Mouse (Mus musculus) heart, embryonic 16.5 days (tissue): ENCODE measurements around the gene Bach2. TPM values are rescaled to one million over a fixed set of nuclear protein-coding genes. Genes with fewer than 3 reads are reported as not detected.
A peak's percentile ranks its signal among the peaks of the same experiment; 100 is the strongest.

Experiments used
- ATAC-seq: fragments of 200-750 bp; cut with Nextera tagmentation; replicated peaks from 2 replicates; pipeline ENCODE4 v1.8.0; 2017; ENCODE audit warnings: moderate number of reproducible peaks; ENCODE audit not compliant: insufficient read depth, low FRiP score; ENCODE audit errors: extremely low read depth
- H3K27ac ChIP-seq: fragments of 300-500 bp; sonication (generic); 2 replicates; pipeline ENCODE4 v1.5.1; 2014; ENCODE audit warnings: mild to moderate bottlenecking, low read length, control low read depth, moderate library complexity
- H3K27me3 ChIP-seq: fragments of 300-500 bp; sonication (generic); 2 replicates; pipeline ENCODE4 v1.6.1; 2014; ENCODE audit warnings: low read length, mixed read lengths; ENCODE audit not compliant: control insufficient read depth, insufficient read depth
- H3K36me3 ChIP-seq: fragments of 300-500 bp; sonication (generic); 2 replicates; pipeline ENCODE4 v1.6.1; 2014; ENCODE audit not compliant: control insufficient read depth, insufficient read depth
- H3K4me1 ChIP-seq: fragments of 300-500 bp; sonication (generic); 2 replicates; pipeline ENCODE4 v1.6.1; 2014; ENCODE audit warnings: low read length, mixed read lengths; ENCODE audit not compliant: control insufficient read depth, insufficient read depth
- H3K4me2 ChIP-seq: fragments of 300-500 bp; sonication (generic); 2 replicates; pipeline ENCODE4 v1.6.1; 2014; ENCODE audit warnings: low read depth, mild to moderate bottlenecking, control low read depth, low read length
- H3K4me3 ChIP-seq: fragments of 300-500 bp; sonication (generic); 2 replicates; pipeline ENCODE4 v1.5.1; 2014; ENCODE audit warnings: mild to moderate bottlenecking, control low read depth, low read length
- H3K9ac ChIP-seq: fragments of 300-500 bp; sonication (generic); 2 replicates; pipeline ENCODE4 v1.6.1; 2014; ENCODE audit warnings: low read length, control low read depth
- H3K9me3 ChIP-seq: fragments of 300-500 bp; sonication (generic); replicated peaks from 2 replicates; pipeline ENCODE4 v1.6.1; 2016; ENCODE audit warnings: low read length; ENCODE audit not compliant: control insufficient read depth
- WGBS: fragments of 180-500 bp; shearing (Covaris S2); extraction: QIAGEN DNeasy Blood & Tissue Kit; methylation state at CpG from one replicate; pipeline ENCODE4 v1.1.7; 2014; 5-methylcytosine and 5-hydroxymethylcytosine counted together
- polyA plus RNA-seq: library from polyadenylated mRNA; unstranded; fragments of >200 nt; fragmentation: Nextera tagmentation; extraction: Ambion mirVana; gene quantifications from 2 replicates; pipeline ENCODE4 v1.2.1, GENCODE M21; 2015

Gene Bach2
- polyA plus RNA-seq, 1 experiment from 2014 or later: 5.0 TPM

DNA sequence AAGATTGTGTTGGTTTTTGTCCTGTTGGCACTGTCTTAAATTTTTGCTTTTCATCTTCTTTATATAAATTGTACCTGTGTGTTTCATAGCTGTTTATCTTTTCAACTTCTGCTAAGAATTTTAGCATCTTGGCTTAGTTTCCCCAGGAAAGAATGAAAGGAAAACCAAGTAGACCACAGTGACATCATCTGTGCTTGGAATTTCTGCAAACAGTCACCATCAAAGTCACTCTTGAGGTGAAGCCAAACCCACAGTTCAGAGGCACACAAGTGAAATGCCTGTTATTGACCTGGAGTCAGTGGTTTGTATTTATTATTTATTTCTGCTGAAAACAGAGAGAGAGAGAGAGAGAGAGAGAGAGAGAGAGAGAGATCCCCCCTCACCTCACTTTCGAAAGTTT is 95.5 kb downstream of the Bach2 start:
- Histone ChIP-seq H3K27me3 (no peaks in the 10 kb centered on the region), H3K27ac (no peak overlapping the region), H3K9me3 (no peaks in the 10 kb centered on the region), H3K4me3 (no peak overlapping the region), H3K4me2 (no peak overlapping the region), H3K36me3 (no peaks in the 10 kb centered on the region), H3K9ac (no peak overlapping the region), H3K4me1 (peaks cover 48% of the 10 kb centered on the region)
- 91% methylated on average over 1 of the region's 1 CpGs for WGBS
- no peak for ATAC-seq

DNA sequence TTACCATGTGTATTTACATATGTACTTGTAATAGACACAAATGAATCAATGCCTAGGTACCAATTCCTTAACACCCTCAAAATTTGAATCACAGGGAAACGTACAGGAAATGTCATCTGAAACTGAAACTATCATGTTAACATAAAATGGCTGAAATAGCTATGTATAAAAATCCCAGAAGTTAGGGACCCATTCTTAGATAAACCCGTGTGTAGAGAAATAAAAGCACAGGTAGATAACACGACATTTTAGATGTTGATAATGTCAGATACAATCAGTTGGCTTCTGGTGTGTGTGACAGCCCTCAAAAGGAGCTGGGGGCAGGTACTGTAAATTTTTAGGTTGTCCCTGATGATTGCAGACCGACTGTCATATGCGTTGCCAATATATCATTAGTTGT is 96.2 kb downstream of the Bach2 start:
- no peak overlapping the region for H3K27ac ChIP-seq
- H3K9ac ChIP-seq: no peak overlapping the region
- peaks cover 46% of the 10 kb centered on the region for H3K4me1 ChIP-seq
- no peak for ATAC-seq
- H3K36me3 ChIP-seq: no peaks in the 10 kb centered on the region
- no peak overlapping the region for H3K4me3 ChIP-seq
- H3K9me3 ChIP-seq: no peaks in the 10 kb centered on the region
- no peak overlapping the region for H3K4me2 ChIP-seq
- no peaks in the 10 kb centered on the region for H3K27me3 ChIP-seq
- WGBS: 80% methylated on average over 5 of the region's 5 CpGs

DNA sequence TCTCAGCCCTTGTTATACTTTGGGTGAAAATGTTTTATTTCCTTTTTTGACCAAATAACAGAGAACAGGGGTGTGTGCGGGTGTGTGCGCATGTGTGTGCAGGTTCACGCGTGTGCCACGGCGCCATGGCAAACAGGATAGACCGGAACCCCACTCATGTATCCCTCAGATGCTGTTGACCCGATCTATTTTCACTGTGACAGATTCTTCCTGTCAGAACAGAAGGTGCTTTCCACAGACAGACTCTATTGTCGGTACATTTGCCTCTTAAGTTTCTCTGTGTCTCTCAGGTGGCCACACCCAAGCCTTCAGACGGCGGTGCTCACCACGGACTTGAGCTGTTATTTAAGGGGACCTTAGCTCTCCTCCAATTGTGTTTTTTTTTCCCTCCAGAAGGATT is 97.1 kb downstream of the Bach2 start:
- Histone ChIP-seq H3K4me1 (peaks cover 40% of the 10 kb centered on the region), H3K36me3 (no peaks in the 10 kb centered on the region), H3K27me3 (no peaks in the 10 kb centered on the region), H3K4me3 (no peak overlapping the region), H3K4me2 (no peak overlapping the region), H3K27ac (peak overlapping the region; percentile 73), H3K9ac (peak overlapping the region; percentile 23; the same call in 1 of the 2 replicates), H3K9me3 (no peaks in the 10 kb centered on the region)
- ATAC-seq: no peak
- WGBS: 63% methylated on average over 12 of the region's 12 CpGs

DNA sequence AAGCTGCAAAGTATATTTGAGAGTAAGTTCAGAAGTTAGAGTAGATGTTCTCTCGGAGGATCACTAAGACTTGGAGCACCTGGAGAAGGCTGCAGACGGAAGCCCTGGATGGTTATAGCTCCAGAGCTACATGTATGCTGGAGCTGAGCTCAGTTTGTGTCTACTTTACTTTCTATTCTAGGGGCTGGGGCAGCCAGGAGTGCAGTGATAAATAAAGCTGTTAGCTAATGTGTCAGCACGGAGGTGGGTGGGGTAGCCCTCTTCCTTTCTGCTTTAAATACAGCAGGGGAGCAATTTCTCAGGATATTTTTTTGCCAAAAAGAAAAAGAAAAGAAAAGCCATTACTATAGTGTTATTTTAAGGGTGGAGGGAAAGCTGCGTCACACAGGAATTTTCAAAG is 98.0 kb downstream of the Bach2 start:
- H3K36me3 ChIP-seq: no peaks in the 10 kb centered on the region
- 18% methylated on average over 4 of the region's 4 CpGs for WGBS
- no peaks in the 10 kb centered on the region for H3K9me3 ChIP-seq
- H3K4me2 ChIP-seq: peak overlapping the region; percentile 36
- peak overlapping the region; percentile 48 for H3K9ac ChIP-seq
- ATAC-seq: peak; percentile 73
- H3K27me3 ChIP-seq: no peaks in the 10 kb centered on the region
- H3K4me3 ChIP-seq: peak overlapping the region; percentile 6; the same call in 1 of the 2 replicates
- H3K27ac ChIP-seq: peak overlapping the region; percentile 73
- peaks cover 34% of the 10 kb centered on the region for H3K4me1 ChIP-seq

DNA sequence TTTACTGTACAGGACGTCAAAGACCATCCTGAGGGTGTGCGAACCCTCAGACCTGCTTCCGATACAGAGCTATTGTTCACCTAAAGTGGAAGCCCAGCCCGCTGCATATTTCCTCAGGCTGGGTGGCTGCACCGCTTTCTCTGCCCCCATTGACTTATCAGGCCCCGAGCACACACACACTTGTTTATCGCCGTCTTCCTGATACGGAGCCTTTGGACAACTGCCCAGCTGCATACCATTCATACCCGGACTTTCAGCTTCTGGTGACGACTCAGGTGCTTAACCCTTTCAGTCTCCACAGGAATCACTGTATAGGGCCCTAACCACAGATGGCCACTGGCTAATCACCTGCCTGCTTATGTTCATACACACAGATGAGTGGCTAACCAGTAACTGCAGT is 99.0 kb downstream of the Bach2 start:
- H3K27ac ChIP-seq: peak overlapping the region; percentile 79
- H3K36me3 ChIP-seq: no peaks in the 10 kb centered on the region
- no peaks in the 10 kb centered on the region for H3K9me3 ChIP-seq
- H3K4me1 ChIP-seq: peaks cover 34% of the 10 kb centered on the region
- 4% methylated on average over 11 of the region's 11 CpGs for WGBS
- no peaks in the 10 kb centered on the region for H3K27me3 ChIP-seq
- H3K4me3 ChIP-seq: no peak overlapping the region
- 0 out of 2 replicates have a peak overlapping the region, but pooled peaks have one; percentile 29 for H3K9ac ChIP-seq
- ATAC-seq: peak; percentile 88
- peak overlapping the region; percentile 42 for H3K4me2 ChIP-seq

DNA sequence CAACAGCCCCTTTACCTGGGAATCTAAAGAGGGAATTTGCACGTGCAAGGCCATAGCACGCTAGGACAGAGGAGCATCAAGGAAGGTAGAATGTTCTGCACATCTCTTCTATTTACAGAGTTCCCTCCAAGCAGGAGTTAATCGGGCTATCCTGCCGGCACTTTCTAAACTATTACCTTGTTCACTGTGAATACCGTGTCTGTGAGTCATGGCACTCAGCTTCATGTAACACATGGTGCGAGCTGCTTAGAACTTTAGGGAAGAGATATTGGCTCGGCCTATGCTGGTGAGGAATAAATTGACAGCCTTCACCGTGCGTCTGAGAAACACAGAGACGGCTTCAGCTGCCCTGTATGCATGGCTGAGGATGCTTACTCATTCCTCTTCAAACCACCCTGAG is 99.8 kb downstream of the Bach2 start:
- Histone ChIP-seq H3K4me1 (peaks cover 38% of the 10 kb centered on the region), H3K4me3 (no peak overlapping the region), H3K27me3 (no peaks in the 10 kb centered on the region), H3K36me3 (no peaks in the 10 kb centered on the region), H3K9me3 (no peaks in the 10 kb centered on the region), H3K4me2 (no peak overlapping the region), H3K27ac (peak overlapping the region; percentile 57), H3K9ac (peak overlapping the region; percentile 16; the same call in 1 of the 2 replicates)
- 48% methylated on average over 10 of the region's 10 CpGs for WGBS
- no peak for ATAC-seq

DNA sequence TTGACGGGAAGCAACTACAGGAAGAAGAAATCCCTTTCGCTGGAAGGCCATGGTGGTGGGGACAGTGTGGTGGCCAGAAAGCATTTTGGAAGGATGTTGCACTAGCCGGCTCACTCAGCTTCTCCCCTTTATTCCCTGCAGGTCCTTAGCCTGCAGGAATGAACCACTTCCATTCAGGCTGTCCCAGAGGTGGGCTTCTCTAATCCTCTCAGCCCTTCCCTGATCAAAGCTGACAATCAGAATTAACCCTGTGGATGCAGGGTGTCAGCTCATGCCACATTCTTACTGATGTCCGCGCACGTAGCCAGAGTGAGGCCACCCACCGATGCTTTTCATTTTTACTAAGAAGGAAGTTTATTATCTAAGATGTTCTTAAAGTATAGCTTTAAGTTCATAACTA is 102.2 kb downstream of the Bach2 start:
- Histone ChIP-seq H3K4me1 (peaks cover 37% of the 10 kb centered on the region), H3K9ac (no peak overlapping the region), H3K36me3 (no peaks in the 10 kb centered on the region), H3K4me2 (no peak overlapping the region), H3K9me3 (no peaks in the 10 kb centered on the region), H3K27ac (no peak overlapping the region), H3K27me3 (no peaks in the 10 kb centered on the region), H3K4me3 (no peak overlapping the region)
- no peak for ATAC-seq
- WGBS: 83% methylated on average over 7 of the region's 7 CpGs

DNA sequence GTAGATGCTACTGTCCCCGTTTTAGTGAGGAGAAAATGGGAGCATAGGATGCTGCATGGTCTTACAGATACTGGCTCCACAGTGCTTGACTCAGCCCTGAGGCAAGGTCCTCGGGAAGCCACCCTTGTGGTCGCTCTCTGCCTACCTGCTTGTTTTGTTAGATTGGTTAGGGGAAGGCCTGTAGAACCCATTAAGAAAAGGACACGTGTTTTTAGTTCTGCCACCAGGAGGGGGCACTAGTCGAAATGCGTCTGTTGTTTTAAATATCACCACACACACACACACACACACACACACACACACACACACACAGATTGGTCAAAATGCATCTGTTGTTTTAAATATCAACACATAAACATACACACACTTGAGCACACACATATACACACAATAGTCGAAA is 103.7 kb downstream of the Bach2 start:
- no peak overlapping the region for H3K4me3 ChIP-seq
- no peaks in the 10 kb centered on the region for H3K36me3 ChIP-seq
- H3K4me1 ChIP-seq: peaks cover 25% of the 10 kb centered on the region
- no peaks in the 10 kb centered on the region for H3K27me3 ChIP-seq
- no peak overlapping the region for H3K9ac ChIP-seq
- ATAC-seq: no peak
- H3K9me3 ChIP-seq: no peaks in the 10 kb centered on the region
- H3K4me2 ChIP-seq: no peak overlapping the region
- no peak overlapping the region for H3K27ac ChIP-seq
- 77% methylated on average over 7 of the region's 7 CpGs for WGBS

DNA sequence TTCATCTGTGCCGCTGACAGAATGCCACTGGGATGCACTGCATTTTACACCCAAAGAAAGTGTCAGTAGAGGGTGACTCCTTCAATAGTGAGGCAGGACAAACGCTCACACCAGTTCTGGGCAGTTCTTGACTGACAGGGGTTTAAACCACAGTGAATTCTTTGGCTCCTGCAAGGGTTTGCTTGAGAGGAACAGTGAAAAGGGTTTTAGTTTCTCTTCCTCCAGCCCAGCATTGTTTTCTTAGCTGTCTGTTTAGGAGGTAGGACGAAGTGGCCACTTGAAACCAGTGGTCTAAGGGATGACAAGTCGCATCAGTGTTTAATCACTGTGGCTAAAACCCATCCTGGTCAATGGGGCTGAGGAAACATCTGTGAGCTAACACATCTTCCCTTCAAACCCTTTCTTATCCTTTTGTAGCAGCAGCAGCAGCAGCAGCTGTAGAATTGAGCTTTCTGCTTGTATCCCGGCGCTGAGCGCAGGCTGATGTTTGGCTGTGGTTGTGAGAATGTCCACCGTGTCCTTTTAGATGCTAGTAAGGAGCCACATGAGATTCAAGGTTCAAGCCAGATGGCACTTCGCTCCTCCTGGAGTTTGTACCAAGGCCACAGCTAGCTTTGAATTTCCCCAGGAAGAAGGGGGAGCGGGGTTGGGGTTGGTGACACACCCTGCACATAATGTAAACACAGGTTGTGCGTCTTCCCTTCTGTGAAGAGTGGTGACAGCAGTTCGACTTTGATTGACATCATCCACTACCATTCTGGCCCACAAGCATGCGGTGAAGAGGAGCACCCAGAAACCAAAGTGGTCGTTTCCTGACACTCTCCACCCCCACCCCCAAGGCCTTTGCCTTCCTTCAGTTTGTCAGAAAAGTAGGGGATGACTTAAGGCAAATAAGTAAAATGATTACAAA is 104.9 kb downstream of the Bach2 start:
- no peaks in the 10 kb centered on the region for H3K27me3 ChIP-seq
- no peaks in the 10 kb centered on the region for H3K36me3 ChIP-seq
- peak overlapping the region; percentile 61 for H3K27ac ChIP-seq
- H3K9ac ChIP-seq: no peak overlapping the region; the same call in 1 of the 2 replicates
- peak overlapping the region; percentile 4; the same call in 1 of the 2 replicates for H3K4me2 ChIP-seq
- 36% methylated on average over 14 of the region's 14 CpGs for WGBS
- no peak overlapping the region for H3K4me3 ChIP-seq
- ATAC-seq: no peak
- peaks cover 16% of the 10 kb centered on the region for H3K4me1 ChIP-seq
- H3K9me3 ChIP-seq: no peaks in the 10 kb centered on the region
